Mouse (Mus musculus): ENCODE data around the gene Zfp768.

Gene Zfp768

DNA sequence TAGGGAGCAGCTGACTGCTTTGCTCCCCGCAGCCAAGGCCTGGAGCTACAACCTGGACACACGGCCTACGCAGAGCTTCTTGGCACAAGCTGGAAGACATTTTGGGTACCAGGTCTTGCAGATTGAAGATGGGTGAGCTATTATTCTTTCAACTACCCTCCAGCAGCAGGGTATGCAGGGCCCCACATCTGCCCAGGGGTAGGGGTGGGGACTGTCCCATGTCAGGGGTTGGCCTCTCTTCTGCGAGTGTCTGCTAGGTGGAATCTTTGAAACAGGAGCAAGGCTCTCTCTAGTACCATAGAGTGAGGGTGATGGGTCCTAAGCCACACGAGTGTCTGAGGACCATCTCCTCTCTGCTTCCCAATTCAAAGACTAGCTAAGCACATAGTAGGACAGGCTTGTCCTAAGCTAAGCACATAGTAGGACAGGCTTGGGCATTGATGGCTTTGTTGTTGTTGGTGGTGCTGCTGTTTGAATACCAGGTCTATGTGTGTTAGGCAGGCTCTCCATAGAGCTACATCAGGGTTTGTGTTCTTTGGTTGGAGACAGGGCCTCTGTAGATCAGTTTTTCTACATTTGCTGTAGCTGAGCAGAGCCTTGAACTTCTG is 47.7 kb downstream of the Zfp768 start:
- DNase-seq (ENCODE audit: low read depth, low spot score) = no peak

DNA sequence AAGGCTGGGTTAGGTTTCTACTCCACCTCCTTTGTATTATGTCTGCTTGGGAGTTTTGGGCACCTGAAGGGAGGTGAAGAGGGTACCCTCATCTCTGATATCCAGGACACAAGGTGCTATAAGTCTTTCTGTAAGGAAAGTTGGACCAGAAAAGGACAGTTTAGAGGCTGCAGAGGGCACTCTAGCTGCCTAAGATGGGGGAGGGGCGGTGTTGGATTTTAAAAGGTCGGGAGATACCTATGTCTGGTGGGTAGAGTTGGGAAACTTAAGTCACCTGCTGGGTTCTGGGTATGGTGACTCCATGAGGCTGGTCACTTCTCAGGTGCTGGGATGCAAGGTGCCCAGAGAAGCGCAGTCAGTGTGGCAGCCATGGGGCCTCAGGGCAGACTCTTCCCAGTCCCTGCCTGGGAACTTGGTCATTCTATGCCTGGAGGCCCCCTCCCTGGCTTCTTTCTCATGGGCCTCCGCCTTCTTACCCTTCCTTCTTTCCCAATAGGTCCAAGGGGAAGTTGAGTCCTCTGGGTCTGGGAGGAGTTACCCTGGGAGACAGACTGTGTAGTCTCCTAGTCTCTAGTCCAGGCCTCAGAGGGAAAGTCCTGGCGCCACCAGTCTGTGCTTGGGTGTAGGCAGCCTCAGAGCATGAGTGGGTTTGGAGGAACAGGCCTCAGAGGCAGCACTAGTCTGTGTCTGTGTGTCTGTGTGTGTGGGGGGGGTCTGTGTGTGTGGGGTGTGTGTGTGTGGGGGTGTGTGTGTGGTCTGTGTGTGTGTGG is 48.4 kb downstream of the Zfp768 start:
- no peak for DNase-seq (ENCODE audit: low read depth, low spot score)

DNA sequence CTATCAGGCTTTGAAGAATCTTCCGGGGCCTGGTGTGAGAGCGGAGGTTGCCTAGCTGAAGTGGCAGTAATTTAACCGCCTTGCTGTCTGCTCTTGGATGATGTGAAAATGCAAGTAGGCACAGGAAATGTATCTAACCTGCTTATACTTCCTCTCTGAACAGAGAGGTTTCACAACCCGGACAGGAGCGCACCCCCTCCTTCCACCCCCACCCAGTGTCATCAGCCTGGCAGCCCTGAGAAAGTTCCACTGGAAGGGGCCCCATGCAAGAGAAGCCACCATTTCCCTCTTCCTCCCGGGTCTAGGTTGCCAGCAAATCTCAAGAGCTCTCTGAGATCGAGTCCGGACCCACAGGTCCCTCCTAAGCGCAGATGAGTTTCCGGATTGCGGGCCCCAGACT is 49.3 kb downstream of the Zfp768 start, which contains the start of gene Itgal:
Gene Itgal, plus strand, starts transcription at position 163 of the 400 bp plus-strand sequence.
- no peak for DNase-seq (ENCODE audit: low read depth, low spot score)

Data from brain, adult 2 months (tissue).